Mouse (Mus musculus) lung, adult 2 months (tissue): ENCODE measurements at regions not wholly inside any gene's neighbourhood (a gene's known extent, or its start where the extent isn't known, plus 50 kb on each side); places are given as distances from the start of the nearest gene placed in this dataset.

ENCODE experiments used
- DNase-seq: peaks from one replicate; pipeline ENCODE4 v3.0.0; 2022
- H3K4me1 ChIP-seq: fragments of 200-500 bp; 2 replicates; pipeline ENCODE4 v1.6.1; 2011; ENCODE audit warnings: low read length; ENCODE audit not compliant: control insufficient read depth, insufficient read depth
- H3K4me3 ChIP-seq: fragments of 200-500 bp; replicated peaks from 2 replicates; pipeline ENCODE3; 2011; ENCODE audit warnings: low read depth, mild to moderate bottlenecking, control low read depth, low read length; ENCODE audit errors: extremely low read depth
- CTCF ChIP-seq: fragments of 200-500 bp; IDR thresholded peaks from 2 replicates; pipeline ENCODE4 v1.5.1; 2011; ENCODE audit warnings: mild to moderate bottlenecking, low read length, control low read depth; ENCODE audit not compliant: insufficient read depth
- POLR2A ChIP-seq: fragments of 200-500 bp; IDR thresholded peaks from 2 replicates; pipeline ENCODE4 v1.6.1; 2011; ENCODE audit warnings: low read depth, mild to moderate bottlenecking, control low read depth, low read length, borderline replicate concordance; ENCODE audit errors: extremely low read depth
- WGBS: fragments of 180-500 bp; shearing (Covaris S2); methylation state at CpG from one replicate; pipeline ENCODE4 v1.1.7; 2018; 5-methylcytosine and 5-hydroxymethylcytosine counted together

- peak; percentile 10 for DNase-seq
- Histone ChIP-seq H3K4me1 (peaks cover 10% of the 10 kb centered on the region), H3K4me3 (no peak overlapping the region)
- 33% methylated on average over 14 of the region's 14 CpGs for WGBS
- TF ChIP-seq CTCF (peak; percentile 11; the same call in 1 of the 2 replicates), POLR2A (no peak)
Measured at GRCm38 (mm10) chr4:81178047-81178781, 264.4 kb downstream of the Mpdz start.

- Histone ChIP-seq H3K4me1 (peaks cover 10% of the 10 kb centered on the region), H3K4me3 (no peak overlapping the region)
- TF ChIP-seq CTCF: peak; percentile 91
- TF ChIP-seq POLR2A: no peak
- 1% methylated on average over 12 of the region's 12 CpGs for WGBS
- peak; percentile 76 for DNase-seq
Measured at GRCm38 (mm10) chr4:81178782-81179135, 263.9 kb downstream of the Mpdz start.

GRCm38 (mm10) chr4:81216123-81216522 lies 226.5 kb downstream of the Mpdz start:
- Histone ChIP-seq H3K4me1 (no peaks in the 10 kb centered on the region), H3K4me3 (no peak overlapping the region)
- DNase-seq: no peak
- WGBS: 78% methylated on average over 1 of the region's 1 CpGs
- TF ChIP-seq POLR2A (no peak), CTCF (no peak)

GRCm38 (mm10) chr4:81217979-81218378 lies 224.6 kb downstream of the Mpdz start:
- H3K4me1 ChIP-seq: no peaks in the 10 kb centered on the region
- H3K4me3 ChIP-seq: no peak overlapping the region
- 62% methylated on average over 11 of the region's 11 CpGs for WGBS
- DNase-seq: no peak
- no peak for TF ChIP-seq POLR2A
- TF ChIP-seq CTCF: no peak

- 81% methylated on average over 6 of the region's 6 CpGs for WGBS
- TF ChIP-seq POLR2A: no peak
- no peak for TF ChIP-seq CTCF
- no peak for DNase-seq
- H3K4me3 ChIP-seq: no peak overlapping the region
- H3K4me1 ChIP-seq: no peaks in the 10 kb centered on the region
Measured at GRCm38 (mm10) chr4:81222034-81222433, 220.6 kb downstream of the Mpdz start.

- WGBS: 44% methylated on average over 5 of the region's 5 CpGs
- no peaks in the 10 kb centered on the region for H3K4me1 ChIP-seq
- H3K4me3 ChIP-seq: no peak overlapping the region
- no peak for TF ChIP-seq CTCF
- TF ChIP-seq POLR2A: no peak
- DNase-seq: no peak
Measured at GRCm38 (mm10) chr4:81222468-81223175, 220.0 kb downstream of the Mpdz start.
